Mouse (Mus musculus): ENCODE measurements around the gene Rps2.
"Not testable (repeated sequence)": the region's sequence is repeated elsewhere in the genome, so short reads cannot be mapped to it uniquely, and the experiment has no call there.

Rps2 gene

GRCm38 (mm10) chr17:24717943-24718342 is at the start of gene Rps2, which contains the start of gene Rnf151:
Gene Rps2, plus strand, starts transcription at chr17:24718116.
Gene Rnf151, minus strand, starts transcription at chr17:24718063.
- peak; percentile 34 for DNase-seq

GRCm38 (mm10) chr17:24669214-24669544 is 48.7 kb upstream of the Rps2 start:
- DNase-seq: not testable (repeated sequence)

DNA sequence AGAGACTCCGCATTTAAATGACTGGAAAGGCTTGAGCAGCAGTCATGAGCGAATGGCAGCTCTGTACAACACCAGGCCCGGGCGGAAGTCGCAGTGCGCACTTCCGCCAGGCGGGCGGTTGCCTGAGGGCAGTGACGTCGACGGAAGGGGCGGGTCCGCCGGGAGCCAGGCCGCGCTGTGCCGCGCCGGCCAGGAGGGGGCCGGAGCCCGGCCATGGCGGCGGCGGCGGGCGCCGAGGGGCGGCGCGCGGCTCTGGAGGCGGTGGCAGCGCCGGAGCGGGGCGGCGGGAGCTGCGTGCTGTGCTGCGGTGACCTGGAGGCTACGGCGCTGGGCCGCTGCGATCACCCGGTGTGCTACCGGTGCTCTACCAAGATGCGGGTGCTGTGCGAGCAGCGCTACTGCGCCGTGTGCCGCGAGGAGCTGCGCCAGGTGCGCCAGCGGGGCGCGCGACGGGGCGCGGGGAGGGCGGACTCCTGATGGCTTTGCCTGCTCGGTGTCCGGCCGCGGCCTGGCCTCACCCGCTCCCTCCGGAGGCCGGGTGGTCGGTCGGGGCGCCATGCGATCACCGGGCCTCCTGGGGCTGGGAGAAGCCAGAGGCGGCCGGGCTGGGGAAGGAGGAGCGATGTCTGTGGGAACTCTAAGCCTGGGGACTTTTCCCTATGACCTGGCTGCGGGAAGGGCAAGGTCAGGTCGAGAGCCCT is 48.2 kb upstream of the Rps2 start, which contains the start of gene Zfp598:
Gene Zfp598, plus strand, starts transcription at position 143 of the 701 bp plus-strand sequence.
- peak; percentile 94 for DNase-seq

GRCm38 (mm10) chr17:24670246-24670844 is 47.6 kb upstream of the Rps2 start:
- peak; percentile 39 for DNase-seq

- DNase-seq: no peak
Observed at GRCm38 (mm10) chr17:24671346-24671745, 46.6 kb upstream of the Rps2 start.

DNA sequence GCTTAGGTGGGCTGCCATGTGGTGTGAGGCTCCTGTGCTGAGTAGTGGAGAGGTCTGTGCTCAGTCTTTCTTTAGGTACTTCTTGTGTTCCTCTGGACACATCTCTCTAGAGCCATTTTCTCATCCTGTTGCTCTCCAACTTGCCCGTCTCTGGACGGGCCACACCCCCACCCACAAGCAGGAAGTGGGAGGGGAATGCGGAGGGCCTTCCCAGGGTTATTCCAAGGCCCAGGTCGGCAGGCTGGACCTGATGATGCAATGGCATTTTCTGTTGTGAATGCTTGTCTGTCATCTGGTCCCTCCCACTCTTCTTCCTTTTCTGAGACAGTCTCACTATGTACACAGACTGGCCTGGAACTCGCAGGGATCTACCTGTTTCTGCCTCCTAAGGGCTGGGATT is 45.8 kb upstream of the Rps2 start:
- DNase-seq: no peak

GRCm38 (mm10) chr17:24674277-24674676 is 43.6 kb upstream of the Rps2 start:
- no peak for DNase-seq

DNA sequence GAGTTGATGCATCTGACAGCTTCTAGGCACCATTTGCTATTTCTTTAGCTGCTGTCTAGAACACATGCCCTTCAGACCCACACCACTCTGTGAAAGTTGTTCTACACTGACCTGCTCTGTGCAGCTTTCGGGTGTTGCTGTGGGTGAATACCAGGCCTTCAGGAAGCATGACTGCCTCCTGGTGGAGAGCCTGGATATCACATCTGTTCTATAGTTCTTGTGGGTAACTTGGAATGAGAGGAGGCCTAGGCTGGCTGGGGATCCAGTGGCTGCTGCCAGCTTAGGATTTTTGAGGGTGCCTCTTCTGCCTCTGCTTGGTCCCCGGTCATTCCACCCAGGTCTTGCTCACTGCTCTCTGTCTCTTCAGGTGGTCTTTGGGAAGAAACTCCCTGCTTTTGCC is 41.7 kb upstream of the Rps2 start:
- no peak for DNase-seq

DNA sequence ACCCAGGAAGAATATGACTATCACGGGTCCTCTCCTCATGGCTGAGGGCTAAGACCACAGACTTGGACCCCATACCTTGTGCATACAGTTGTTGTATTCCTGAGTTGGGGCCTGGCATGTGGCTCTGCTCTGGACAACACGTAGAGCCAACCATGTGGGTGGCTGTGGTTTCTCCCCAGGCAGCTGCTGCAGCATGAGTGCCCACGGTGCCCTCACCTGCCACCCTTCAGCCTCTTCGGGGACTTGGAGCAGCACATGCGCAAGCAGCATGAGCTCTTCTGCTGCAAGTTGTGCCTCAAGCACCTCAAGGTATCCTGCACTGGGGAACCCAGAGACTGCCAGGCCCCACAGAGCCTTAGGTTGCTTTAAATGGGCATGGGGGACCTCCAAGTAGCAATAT is 41.0 kb upstream of the Rps2 start:
- no peak for DNase-seq

DNA sequence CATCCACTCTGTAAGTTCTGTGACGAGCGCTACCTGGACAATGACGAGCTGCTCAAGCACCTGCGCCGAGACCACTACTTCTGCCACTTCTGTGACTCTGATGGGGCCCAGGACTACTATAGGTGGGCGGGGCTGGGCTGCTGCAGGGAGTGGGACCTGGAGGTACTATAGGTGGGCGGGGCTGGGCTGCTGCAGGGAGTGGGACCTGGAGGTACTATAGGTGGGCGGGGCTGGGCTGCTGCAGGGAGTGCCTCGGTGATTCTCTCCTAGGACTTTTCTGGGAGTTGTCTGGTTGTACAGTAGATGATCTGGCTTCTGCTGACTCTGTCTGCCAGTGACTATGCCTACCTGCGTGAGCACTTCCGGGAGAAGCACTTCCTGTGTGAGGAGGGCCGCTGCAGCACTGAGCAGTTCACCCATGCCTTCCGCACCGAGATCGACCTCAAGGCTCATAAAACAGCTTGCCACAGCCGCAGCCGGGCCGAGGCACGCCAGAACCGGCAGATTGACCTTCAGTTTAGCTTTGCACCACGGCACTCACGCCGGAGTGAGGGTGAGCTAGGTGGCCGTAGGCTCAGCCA is 40.3 kb upstream of the Rps2 start:
- no peak for DNase-seq

DNA sequence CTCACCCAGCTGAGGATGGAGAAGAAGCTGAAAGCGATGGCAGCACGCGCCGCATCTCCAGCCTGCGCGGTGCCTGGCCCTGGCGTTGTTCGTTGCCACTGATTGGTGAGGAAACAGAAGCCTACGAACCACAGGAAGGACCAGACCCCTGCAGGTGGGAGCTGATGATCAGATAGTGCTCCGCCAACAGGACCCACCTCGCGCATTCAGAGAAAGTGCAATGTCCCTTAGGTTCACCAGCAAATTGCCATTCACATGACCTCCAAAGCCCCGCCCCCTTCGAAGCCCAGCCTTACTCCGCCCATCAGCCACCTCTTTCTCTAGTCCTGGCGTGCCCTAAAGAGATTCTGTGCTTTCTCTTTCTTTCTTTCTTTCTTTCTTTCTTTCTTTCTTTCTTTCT is 31.4 kb upstream of the Rps2 start:
- no peak for DNase-seq

- no peak for DNase-seq
Observed at GRCm38 (mm10) chr17:24687146-24687595, 30.7 kb upstream of the Rps2 start.

- DNase-seq: no peak
Observed at GRCm38 (mm10) chr17:24687599-24687998, 30.3 kb upstream of the Rps2 start.

DNA sequence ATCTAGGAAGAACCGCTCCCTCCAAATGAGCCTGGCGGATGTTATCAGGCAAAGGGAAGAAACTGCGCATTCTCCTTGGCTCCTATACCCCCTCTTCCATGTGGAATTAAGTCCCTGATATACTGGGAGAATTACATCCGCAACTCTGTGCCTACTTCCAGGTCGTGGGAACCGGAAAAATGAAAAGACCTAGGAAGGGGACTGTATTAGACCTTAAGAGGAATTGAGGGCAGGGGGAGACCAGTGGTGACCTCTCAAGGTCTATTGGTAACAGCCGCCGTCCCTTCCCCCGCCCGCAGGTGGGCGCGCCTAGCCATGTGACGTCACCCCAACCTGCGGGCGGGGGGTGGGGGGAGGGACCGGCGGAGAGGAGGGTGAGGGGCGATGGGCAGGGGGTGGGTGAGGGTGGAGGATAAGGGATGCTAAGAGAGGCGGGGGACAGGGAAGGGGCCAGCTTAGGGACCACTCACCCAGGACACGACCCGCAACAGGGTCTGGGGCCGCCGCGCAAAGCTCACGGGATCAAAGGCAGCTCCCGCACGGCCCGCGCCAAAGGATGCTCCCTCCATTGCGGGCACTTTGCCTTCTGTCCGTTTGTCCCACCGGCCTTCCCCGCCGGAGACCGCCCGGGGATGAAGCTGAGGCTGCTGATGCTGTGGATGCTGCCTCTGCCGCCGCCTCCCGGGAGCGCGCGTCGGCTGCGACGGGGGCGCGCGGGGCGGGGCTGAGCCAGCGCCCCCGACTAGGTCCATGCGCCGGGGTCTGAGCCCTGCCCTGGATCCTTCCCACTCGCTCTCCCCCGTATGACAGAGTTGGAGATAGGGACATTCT is 28.4 kb upstream of the Rps2 start, which contains the start of gene Syngr3:
Gene Syngr3, minus strand, starts transcription at position 705 of the 831 bp plus-strand sequence.
- DNase-seq: peak; percentile 77

DNA sequence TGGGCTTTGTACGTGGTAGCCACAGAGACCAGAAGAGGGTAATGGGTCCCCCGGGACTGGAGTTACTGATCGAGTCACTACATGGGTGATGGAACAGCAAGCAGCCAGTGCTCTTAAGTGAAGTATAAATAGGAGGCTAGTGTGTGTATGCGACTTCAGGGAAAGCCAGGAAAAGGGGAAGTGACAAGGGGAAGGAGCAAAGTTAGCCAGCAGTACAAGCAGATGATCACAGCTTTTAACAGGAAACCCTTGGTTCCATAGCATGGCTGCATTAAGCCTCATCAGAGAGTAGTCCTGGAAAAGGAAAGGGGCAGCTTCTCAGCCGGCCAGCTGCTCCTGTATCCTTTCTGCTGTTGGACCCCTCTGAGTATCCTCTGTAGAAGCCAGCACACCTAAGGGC is 25.5 kb upstream of the Rps2 start:
- DNase-seq: no peak

DNA sequence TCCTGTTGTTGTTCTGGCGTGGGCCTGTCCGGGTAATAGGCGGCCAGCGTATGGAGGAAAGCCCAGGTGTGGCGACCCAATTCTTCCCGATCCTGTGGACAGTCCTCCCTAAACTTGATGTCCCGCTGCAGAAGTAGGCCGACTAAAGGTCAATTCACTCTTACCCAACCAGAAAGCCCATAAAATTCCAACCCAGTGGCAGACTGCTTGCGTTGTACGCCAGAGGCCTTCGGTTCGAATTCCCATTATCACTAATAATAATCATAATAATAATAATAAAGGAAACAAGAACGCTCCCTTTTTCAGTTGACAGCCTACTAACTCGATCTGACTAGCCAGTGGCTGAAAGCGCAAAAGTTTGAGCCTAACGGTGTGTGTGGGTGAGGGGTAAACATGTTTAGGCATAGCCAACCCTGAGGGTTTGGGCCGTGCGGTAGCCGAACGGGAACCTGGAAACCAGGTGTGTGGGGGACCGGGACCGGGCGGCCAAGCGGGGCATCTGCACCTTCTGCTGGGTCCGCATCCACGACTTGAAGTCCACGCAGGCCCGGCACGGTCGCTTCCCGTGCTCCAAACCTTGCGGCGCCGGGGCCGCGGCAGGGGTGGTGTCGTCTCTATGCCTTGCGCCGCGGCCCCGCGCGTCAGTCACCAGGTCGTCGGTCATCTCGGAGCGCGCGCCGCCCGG is 22.4 kb upstream of the Rps2 start:
- no peak for DNase-seq

- DNase-seq: peak; percentile 89
Observed at GRCm38 (mm10) chr17:24696011-24696697, 21.8 kb upstream of the Rps2 start, which contains the start of the genes Gfer and Noxo1. Gene Gfer, minus strand, starts transcription at chr17:24696156. Gene Noxo1, plus strand, starts transcription at chr17:24696234.

GRCm38 (mm10) chr17:24697985-24698384 is 19.9 kb upstream of the Rps2 start:
- no peak for DNase-seq

DNA sequence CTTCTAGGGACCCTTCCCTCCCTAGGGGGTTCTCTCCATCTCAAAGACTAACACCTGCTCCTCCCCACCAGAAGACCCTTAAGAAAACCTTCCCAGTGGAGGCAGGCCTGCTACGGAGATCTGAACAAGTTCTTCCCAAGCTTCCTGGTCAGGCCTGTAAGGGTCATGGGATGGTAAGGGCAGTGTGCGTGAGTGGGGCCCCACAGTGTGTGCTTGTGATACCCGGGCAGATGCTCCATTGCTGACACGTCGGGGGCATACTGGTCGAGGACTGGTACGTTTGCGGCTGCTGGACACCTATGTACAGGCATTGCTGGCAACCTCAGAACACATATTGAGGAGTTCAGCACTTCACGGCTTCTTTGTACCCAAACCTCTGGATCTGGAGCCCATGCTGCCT is 19.2 kb upstream of the Rps2 start:
- DNase-seq: no peak

- no peak for DNase-seq
Observed at GRCm38 (mm10) chr17:24699473-24699872, 18.4 kb upstream of the Rps2 start.

DNA sequence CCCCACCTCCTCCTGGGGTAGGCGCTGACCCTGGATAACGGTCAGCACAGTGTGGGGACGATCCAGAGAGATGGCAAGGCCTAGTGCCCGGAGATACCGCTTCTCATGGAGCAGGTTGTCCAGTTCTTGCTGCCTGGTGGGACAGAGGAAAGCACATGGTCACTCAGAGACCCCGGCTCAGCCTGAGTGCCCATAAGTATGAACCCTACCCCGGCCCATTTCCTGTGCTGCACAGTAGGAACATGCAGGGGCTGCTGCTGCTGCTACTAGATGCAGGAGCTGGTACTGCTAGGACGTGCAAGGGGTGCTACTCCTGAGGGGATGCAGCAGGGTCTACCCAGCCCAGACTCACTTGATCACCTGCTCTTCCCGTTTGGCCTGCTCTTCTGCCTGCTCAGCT is 16.7 kb upstream of the Rps2 start:
- DNase-seq: no peak

DNA sequence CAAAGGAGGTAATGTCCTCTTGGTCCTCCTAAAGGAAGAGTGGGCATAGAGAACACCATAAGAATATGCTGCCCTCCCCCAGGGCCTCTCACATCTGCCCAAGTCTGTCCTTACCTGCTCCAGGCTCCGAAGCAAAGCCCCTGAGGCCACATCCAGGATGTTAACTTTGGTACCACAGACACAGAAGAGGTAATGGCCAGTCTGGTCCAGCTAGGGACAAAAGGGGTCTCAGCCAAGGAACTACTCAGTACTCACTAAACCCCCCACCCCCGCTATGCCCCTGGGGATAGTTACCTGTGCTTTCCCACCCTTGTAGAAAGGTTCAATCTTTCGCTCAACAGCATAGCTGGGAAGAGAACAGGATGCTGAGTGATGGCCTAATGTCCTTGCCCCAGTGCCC is 12.1 kb upstream of the Rps2 start:
- peak; percentile 27 for DNase-seq

All from cerebellum, adult 9-11 months (tissue).